Mouse (Mus musculus): ENCODE measurements around the gene Ugt1a8.
"Not testable (repeated sequence)": the region's sequence is repeated elsewhere in the genome, so short reads cannot be mapped to it uniquely, and the experiment has no call there.

The Ugt1a8 gene

DNA sequence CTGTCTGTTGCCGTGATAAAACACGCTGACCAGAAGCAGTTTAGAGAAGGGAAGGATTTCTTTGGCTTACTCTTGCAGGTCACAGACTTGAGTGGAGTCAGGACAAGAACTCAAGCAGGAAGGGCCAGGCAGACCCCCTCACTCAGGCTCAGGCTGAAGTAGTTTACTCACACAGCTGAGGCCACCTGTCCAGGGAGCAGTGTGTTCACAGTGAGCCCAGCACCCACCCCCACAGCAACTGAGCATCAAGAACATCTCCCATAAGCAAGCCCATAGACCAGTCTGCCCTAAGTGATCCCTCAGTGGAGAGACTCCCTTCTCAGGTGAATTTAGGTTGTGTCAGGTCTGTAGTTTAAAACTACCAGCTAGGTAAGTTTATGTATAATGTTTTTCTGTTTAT is 22.0 kb downstream of the Ugt1a8 start:
- not testable (repeated sequence) for DNase-seq

DNA sequence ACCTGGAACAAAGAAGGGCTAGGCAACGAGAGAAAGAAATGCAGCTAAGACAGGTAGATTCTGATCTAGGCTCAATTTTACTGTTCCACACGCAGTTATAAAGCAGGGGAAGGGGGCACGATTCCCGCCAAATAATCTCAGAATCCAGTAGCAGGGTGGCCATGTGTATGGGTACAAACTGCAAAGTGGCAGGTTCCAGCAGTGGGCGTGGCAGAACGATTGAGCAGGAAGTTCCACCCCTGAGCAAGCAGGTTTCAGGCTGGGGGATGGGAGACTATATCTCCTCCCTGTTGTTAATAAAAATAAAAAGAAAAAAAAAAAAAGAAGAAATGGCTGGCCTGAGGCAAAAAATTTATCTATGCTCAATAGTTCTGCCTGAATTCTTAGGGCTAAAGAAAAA is 25.2 kb downstream of the Ugt1a8 start:
- DNase-seq, result not testable (repeated sequence)

DNA sequence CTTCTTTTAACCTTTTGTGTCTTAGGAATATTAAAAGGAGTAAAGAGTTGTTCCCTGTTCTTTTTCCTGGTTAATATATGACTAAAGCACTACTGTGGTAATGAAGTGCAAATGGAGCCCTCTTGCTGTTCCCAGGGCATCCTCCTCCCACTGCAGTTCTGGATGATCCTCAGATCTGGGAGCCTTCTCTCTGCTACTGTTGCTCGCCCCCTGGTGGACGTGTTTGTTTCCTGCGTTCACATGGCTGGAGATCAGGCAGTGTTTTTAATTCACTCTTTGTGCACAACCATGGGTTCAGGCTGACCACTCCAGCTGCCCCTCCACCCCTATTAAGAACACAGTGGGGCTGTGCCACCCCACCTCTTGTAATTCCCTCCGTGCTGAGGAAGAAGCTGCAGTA is 32.9 kb downstream of the Ugt1a8 start:
- not testable (repeated sequence) for DNase-seq

DNA sequence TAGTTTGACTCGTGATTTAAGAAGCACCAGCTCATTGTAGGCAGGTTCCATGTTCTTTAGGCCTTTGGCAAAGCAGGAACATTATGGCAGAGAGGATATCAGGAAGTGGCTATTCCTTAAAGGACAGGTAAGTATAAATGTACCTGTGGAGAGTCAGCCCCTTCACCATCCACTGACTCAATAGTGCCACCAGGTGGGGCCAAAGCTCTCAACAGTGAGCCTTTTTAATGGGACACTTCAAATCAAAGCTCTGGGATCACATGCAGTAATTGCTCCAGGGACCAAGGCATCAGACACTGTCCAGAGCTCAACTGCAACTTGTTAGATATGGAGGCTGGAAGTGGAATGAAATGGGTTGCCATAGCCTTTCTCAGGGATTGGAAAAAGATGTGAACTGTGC is 33.9 kb downstream of the Ugt1a8 start:
- not testable (repeated sequence) for DNase-seq

DNA sequence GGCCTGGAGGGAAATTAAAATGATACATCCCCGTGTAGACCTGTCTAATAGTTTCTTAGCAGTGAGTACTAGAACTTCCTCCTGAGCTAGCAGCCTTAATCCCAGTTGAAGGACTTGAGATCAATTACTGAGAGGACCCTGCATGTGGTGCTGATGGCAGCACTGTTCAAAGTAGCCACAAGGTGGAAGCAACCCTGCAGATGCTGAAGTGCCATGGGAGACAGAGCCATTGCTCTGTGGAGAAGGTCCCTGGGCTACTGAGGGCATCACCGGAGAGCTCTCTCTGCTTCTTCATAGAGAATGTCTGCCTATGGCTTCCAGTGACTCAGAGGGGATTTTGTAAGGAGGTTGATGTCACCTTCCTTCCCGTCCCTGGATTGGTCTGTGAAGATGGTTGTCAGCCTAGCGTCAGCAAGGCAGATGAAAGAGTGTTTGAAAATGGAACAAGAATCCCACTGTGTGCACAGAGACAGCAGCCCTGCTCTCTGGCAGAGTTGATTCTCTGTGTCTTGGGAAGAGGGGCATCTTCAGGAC is 38.3 kb downstream of the Ugt1a8 start:
- DNase-seq, result not testable (repeated sequence)

DNA sequence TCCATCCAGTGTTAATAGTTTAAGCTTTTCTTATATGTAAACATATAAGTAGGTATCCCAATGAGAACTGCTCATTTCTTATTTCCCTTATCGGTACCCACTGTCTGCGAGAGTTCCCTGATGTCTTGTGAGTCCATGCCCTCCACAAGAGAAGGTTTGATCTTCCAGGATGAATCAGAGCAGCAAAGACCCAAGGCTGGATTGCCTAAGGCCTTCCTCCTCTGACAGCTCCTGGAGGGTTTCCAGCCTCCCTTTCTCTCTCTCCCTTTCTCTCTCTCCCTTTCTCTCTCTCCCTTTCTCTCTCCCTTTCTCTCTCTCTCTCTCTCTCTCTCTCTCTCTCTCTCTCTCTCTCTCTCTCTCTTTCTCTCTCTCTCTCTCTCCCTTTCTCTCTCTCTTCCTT is 41.5 kb downstream of the Ugt1a8 start:
- DNase-seq, result not testable (repeated sequence)

DNA sequence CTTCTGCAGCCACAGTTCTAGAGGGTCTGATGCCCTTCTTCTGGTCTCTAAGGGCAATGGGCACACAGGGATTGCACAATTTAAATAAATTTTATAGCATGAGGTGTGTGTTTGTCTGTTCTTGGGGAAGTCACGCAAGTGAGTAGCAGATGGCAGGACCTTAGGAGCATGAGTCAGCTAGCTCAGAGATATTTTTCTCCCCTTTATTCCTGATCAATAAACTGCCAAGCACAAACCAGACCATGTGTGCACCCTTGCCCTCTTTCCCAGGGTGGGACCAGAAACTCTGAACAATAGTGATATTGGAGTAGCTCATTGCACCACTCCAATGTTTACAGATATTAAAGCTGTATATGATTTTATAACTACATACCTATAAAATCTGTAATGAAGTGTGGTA is 42.6 kb downstream of the Ugt1a8 start:
- DNase-seq, result not testable (repeated sequence)

DNA sequence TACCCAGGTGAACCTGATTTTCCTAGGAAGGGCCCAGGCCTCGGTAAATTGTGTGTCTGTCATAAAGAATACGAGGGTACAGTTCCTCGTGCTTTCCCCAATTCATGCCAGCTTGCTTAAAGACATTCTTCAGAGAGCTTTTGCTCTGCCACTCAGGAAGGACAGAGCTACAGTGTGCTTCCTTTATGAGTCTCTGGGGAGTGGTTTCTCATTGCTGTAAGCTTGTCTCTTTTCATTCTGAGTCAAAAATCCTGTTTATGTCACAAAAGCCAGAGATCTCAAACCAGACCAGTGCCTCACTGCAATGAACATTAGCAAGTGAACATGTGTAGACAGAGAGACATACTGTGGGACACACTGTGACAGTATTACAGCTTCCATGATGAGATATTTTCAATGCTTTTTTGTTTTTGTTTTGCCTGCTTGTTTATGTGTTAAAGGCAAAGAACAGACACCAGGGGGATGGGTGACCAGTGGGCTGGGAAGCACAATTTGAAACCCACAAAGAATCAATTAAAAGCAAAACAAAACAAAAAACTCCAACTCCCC is 46.4 kb downstream of the Ugt1a8 start:
- DNase-seq, result no peak

DNA sequence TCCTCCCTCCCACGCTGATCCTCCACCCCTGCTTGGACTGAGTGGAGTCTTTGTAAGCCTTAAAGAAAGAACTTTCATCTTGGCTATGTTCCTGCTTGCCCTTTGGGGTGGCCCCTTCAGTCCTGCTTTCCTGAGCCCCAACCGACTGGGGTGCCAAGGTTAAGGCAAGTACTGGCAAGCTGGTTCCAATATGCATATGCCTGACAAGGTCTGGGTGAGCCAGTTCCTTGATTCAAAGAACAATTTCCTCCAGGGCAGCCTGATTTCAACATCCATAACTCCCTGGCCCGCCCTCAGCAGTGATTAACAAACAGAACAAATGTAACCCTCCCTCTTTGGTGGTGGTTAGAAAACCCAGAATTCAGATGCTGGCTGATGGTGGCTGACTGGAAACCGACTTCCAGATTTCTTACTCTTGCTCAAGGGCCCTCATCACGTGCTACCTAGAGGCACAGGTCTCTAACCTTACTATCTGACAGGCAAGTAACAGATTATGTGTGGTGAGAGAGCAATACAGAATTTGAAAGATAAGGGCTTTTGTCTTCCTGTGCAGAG is 46.9 kb downstream of the Ugt1a8 start, which contains the start of gene Ugt1a6a:
Gene Ugt1a6a (plus strand): TSS at position 353 of the 555 bp plus-strand sequence.
- DNase-seq, result peak; percentile 3

DNA sequence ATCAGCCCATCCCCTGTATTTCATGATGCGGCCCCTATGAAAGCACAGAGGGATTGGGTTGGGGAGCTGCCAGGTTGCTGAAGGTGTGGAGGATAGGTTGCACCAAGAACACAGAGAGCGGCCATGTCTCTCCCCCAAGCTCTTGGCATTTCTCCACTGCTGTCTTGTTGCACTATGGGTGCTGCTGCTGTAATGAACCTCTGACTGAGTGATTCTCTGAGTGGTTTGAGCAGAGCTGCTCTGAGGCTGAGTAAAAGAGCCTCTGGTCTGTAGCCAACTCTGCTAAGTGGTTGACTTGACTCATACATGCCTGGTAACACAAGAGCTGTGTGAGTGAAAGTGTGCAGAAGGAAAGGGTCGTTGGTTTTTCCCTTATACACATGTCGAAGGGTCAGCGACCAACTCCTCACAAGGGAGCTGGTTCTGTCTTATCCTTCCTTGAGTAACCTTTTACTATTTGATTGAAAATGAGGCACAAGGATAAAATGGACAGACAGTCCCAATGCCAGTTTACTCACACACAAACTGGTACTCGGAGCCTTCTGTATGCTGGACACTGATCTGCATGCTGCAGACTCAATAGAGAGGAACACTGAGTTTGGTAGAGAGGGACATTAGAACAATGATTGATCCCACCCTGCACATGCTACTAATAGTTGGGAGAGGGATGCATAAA is 47.8 kb downstream of the Ugt1a8 start:
- DNase-seq, result not testable (repeated sequence)

DNA sequence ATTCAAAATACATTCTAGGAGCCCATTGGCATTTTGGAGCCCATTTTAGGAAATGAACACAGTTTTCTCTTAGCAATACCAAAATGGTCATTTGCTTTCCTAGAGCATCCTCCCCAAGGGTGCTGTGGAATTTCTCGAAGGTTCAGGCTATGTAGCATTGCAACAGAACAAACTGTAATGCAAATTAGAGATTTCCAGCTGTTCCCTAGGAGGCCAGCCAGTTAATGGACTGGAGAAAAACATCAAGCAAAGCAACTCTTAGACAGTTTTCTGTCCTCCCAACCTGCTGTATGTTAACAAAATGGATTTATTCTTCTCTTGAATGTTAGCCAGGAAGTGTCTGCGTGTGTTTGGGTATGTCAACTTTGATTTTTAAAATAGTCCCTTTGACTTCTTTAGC is 49.0 kb downstream of the Ugt1a8 start:
- no peak for DNase-seq

DNA sequence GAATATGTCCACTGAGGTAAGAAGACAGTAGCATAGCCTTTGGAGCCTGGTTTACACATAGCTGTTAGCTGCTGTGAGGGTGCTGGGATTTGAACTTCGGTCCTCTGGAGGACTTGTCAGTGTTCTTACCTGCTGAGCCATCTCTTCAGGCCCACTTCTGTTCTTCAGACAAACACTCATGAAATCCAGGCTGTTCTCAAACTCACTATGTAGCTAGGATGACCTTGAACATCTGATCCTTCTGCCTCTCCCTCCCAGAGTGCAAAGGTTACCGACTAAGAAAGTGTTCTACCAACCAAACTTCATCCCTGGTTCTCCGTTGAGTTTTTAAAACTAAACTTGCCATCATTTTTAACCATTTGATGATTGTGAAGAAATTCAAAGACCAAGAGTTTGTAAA is 49.7 kb downstream of the Ugt1a8 start:
- no peak for DNase-seq

DNA sequence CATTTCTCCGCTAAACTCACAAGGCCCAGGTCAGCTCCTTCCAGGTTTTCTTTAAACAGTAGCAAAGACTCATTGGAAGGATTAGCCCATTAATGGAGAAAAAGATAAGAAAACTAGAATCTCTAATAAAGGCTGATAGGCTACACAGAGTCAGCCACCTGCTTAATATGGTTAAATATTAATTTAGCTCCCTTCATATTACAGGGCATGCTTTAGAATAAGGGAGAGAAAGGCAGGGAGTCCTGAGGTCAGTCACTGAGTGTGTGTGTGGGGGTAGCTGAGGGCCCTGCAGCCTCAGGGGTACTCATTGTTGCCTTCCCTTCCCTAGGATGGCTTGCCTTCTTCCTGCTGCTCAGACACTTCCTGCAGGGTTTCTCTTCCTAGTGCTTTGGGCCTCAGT is 50.5 kb downstream of the Ugt1a8 start:
- no peak for DNase-seq

DNA sequence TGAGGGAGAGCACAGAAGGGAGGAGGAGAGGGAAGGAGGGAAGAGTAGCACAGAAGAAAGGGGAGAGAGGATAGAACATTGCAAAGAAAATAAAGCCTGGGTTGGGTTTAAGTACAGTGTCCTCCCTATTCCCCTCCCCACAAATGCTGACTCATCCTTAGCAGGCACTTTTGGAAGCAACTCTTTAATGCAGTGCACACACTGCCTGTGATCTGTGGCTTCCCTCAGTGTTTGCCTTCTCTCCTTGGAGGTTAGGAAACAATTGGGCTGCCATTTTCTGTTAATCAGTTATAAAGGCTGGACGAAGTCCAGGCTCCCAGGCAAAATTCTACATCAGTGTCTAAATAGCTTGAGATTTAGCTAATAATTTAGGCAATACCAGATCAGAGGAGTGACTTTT is 52.9 kb downstream of the Ugt1a8 start:
- DNase-seq, result not testable (repeated sequence)

DNA sequence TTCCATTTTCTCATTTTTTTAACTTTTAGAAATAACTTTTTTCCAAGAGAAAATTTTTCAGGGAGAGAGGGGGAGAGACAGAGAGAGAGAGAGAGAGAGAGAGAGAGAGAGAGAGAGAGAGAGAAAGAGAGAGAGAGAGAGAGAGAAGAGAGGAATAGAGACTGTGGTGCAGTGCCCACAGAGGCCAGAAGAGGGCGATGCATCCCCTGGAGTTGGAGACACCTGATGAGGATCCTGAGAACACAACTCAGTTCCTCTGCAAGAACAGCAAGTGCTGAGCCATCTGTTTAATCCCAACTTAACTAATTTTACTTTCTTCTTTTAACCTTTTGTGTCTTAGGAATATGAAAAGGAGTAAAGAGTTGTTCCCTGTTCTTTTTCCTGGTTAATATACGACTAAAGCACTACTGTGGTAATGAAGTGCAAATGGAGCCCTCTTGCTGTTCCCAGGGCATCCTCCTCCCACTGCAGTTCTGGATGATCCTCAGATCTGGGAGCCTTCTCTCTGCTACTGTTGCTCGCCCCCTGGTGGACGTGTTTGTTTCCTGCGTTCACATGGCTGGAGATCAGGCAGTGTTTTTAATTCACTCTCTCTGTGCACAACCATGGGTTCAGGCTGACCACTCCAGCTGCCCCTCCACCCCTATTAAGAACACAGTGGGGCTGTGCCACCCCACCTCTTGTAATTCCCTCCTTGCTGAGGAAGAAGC is 56.5 kb downstream of the Ugt1a8 start:
- peak; percentile 20 for DNase-seq

DNA sequence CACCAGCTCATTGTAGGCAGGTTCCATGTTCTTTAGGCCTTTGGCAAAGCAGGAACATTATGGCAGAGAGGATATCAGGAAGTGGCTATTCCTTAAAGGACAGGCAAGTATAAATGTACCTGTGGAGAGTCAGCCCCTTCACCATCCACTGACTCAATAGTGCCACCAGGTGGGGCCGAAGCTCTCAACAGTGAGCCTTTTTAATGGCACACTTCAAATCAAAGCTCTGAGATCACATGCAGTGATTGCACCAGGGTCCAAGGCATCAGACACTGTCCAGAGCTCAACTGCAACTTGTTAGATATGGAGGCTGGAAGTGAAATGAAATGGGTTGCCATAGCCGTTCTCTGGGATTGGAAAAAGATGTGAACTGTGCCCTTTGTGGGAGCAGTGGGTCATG is 57.7 kb downstream of the Ugt1a8 start:
- DNase-seq, result not testable (repeated sequence)

DNA sequence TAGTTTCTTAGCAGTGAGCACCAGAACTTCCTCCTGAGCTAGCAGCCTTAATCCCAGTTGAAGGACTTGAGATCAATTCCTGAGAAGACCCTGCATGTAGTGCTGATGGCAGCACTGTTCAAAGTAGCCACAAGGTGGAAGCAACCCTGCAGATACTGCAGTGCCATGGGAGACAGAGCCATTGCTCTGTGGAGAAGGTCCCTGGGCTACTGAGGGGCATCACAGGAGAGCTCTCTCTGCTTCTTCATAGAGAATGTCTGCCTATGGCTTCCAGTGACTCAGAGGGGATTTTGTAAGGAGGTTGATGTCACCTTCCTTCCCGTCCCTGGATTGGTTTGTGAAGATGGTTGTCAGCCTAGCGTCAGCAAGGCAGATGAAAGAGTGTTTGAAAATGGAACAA is 62.5 kb downstream of the Ugt1a8 start:
- DNase-seq, result not testable (repeated sequence)

DNA sequence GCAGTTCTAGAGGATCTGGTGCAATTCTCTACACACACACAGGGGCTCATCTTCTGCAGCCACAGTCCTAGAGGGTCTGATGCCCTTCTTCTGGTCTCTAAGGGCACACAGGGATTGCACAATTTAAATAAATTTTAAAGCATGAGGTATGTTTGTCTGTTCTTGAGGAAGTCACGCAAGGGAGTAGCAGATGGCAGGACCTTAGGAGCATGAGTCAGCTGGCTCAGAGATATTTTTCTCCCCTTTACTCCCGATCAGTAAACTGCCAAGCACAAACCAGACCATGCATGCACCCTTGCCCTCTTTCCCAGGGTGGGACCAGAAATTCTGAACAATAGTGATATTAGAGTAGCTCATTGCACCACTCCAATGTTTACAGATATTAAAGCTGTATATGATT is 70.8 kb downstream of the Ugt1a8 start:
- DNase-seq, result no peak

DNA sequence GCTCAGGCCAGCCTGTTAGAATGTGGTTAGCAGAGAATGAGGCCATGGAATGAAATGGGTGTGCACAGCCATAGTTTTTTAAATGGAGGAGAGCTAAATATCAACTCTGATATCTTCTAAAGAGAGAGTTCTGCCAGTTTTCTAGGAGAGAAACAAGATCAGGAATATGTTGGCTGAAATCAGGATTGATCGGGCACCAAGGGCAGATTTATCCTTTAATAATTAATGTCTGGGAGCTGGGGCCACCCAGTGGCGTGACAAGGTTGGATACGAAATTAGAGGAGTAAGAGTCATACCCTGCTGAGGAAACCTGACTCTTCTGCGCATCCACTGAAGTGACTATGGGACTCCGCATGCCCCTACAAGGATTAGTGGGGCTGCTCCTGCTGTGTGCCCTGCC is 78.1 kb downstream of the Ugt1a8 start, which contains the start of gene Ugt1a5:
Gene Ugt1a5 (plus strand): TSS at position 302 of the 400 bp plus-strand sequence.
- no peak for DNase-seq

DNA sequence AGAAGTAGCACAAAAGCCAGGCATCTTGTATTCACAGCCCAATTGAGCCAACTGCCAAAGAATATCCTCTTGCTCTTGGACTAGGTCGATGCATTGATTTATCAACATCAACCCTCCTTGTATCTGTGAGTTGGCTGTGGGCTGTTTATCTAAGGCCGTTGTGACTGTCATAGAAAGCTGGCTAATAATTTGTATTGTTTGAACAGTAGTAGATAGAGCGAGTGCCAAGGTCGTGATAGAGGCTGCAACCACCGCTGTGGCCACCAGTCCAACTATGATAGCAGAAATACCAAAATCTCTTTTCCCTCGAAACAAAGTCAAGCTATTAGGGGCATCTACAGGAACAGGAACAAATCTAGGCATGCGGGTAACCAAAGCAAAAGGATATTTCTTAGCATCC is 84.6 kb downstream of the Ugt1a8 start:
- not testable (repeated sequence) for DNase-seq

DNA sequence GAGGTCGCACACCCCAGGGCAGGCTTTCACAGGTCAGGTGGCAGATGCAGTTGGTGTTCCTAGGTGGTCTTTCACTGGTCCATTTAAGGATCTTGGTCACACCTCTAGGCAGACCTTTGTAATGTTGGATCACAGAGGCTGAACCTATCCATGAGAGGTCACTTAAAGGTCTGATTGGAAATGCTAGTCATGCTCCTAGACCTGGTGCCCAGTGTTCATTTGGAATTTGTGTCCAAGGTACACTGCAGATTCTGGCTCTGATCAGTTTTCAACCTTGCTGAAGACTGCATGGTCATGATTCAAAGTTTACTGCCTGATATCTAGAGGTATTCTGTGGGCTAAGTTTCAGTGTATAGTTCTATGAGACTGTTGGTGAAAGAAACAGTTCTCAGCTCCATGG is 92.0 kb downstream of the Ugt1a8 start:
- DNase-seq, result no peak

DNA sequence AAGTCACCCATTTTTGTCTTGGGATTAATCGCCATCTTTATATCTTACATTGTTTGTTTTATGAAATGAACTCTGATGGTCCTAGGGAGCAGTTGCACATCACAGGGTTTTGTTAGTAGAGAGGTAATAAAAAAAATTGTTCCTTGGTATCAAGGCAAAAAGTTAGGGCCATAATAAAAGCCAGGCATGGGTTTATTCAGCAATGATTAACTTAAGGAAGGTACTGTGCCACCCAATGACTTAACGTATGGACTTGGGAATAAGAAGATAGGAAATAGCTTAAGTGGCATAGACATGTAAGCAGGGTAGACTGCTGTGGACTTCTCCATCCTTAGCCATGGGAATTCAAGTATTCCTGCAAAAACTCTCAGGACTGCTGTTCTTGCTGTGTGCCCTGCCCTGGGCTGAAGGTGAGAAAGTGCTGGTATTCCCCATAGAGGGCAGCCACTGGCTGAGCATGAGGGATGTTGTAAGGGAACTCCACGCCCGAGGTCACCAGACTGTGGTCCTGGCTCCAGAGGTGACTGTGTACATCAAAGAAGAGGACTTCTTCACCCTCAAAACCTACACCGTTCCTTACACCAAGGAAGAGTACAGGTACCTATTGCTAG is 98.8 kb downstream of the Ugt1a8 start:
- no peak for DNase-seq

DNA sequence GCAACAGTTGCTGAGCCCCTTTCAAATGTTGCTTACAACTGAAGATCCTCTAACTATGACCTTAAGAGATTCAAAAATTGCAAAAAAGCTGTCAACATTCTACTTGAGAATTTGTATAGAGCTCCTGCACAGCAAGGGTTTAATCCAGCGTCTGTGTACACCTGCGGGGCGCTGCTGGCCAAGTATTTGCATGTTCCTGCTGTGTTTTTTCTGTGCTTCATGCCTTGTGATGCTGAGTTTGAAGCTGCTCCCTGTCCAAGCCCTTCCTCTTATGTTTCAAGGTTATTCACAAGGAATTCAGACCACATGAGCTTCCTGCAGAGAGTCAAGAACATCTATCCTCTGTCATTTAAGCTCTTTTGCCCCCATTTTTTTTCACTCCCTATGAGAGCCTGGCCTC is 104.5 kb downstream of the Ugt1a8 start:
- DNase-seq, result no peak

Measured in right cerebral cortex, adult 18-20 months (tissue).